Mouse (Mus musculus): ENCODE measurements around the gene Tcp11l2.

Tcp11l2 gene

GRCm38 (mm10) chr10:84654731-84655130, 78.3 kb downstream of the Tcp11l2 start:
- DNase-seq (ENCODE audit: low read depth, low spot score), result no peak

- no peak for DNase-seq (ENCODE audit: low read depth, low spot score)
Observed at GRCm38 (mm10) chr10:84656618-84657017, 80.2 kb downstream of the Tcp11l2 start.

GRCm38 (mm10) chr10:84657437-84658087, 81.1 kb downstream of the Tcp11l2 start:
- DNase-seq (ENCODE audit: low read depth, low spot score), result no peak

GRCm38 (mm10) chr10:84658088-84658848, 81.8 kb downstream of the Tcp11l2 start:
- DNase-seq (ENCODE audit: low read depth, low spot score), result no peak

- DNase-seq (ENCODE audit: low read depth, low spot score), result no peak
Observed at GRCm38 (mm10) chr10:84659281-84659680, 82.9 kb downstream of the Tcp11l2 start.

GRCm38 (mm10) chr10:84662138-84662537, 85.7 kb downstream of the Tcp11l2 start:
- DNase-seq (ENCODE audit: low read depth, low spot score), result no peak

Data from forelimb bud, embryonic 11.5 days (tissue).